Mouse (Mus musculus) common myeloid progenitor, adult 5-6 weeks (primary cell): ENCODE data around the gene Ntn1. TPM values are rescaled to one million over a fixed set of nuclear protein-coding genes. Genes with fewer than 3 reads are reported as not detected.

Experiments
- ATAC-seq: replicated peaks from 2 replicates; pipeline ENCODE4 v1.8.0; 2016; ENCODE audit warnings: low read depth, mild to moderate bottlenecking, moderate TSS enrichment, inconsistent platforms; ENCODE audit not compliant: poor library complexity, severe bottlenecking
- total RNA-seq: library from RNA; stranded (forward); fragments of 200-1000, 187-1606 nt; gene quantifications from 2 replicates; pipeline ENCODE4 v1.2.3, GENCODE M21; 2017

Ntn1 gene
- total RNA-seq, 1 experiment from 2014 or later, result not detected

- peak; percentile 23 for ATAC-seq
Measured at GRCm38 (mm10) chr11:68385021-68385821, 15.4 kb downstream of the Ntn1 start.

GRCm38 (mm10) chr11:68384592-68385020 is 16.0 kb downstream of the Ntn1 start:
- no peak for ATAC-seq

- ATAC-seq, result no peak
Measured at GRCm38 (mm10) chr11:68384131-68384530, 16.5 kb downstream of the Ntn1 start.

- ATAC-seq, result no peak
Measured at GRCm38 (mm10) chr11:68383519-68383918, 17.1 kb downstream of the Ntn1 start.

- ATAC-seq, result no peak
Measured at GRCm38 (mm10) chr11:68381833-68382232, 18.8 kb downstream of the Ntn1 start.

- no peak for ATAC-seq
Measured at GRCm38 (mm10) chr11:68381318-68381717, 19.3 kb downstream of the Ntn1 start.

GRCm38 (mm10) chr11:68378946-68379764 is 21.5 kb downstream of the Ntn1 start:
- ATAC-seq, result no peak

- no peak for ATAC-seq
Measured at GRCm38 (mm10) chr11:68378419-68378818, 22.2 kb downstream of the Ntn1 start.

- no peak for ATAC-seq
Measured at GRCm38 (mm10) chr11:68373105-68373504, 27.5 kb downstream of the Ntn1 start.

- ATAC-seq, result no peak
Measured at GRCm38 (mm10) chr11:68371609-68372008, 29.0 kb downstream of the Ntn1 start.

- ATAC-seq, result no peak
Measured at GRCm38 (mm10) chr11:68356901-68357300, 43.7 kb downstream of the Ntn1 start.

- ATAC-seq, result no peak
Measured at GRCm38 (mm10) chr11:68355561-68355960, 45.1 kb downstream of the Ntn1 start.

GRCm38 (mm10) chr11:68354848-68355247 is 45.8 kb downstream of the Ntn1 start:
- no peak for ATAC-seq

GRCm38 (mm10) chr11:68352236-68352635 is 48.4 kb downstream of the Ntn1 start:
- ATAC-seq, result no peak

GRCm38 (mm10) chr11:68348851-68349250 is 51.8 kb downstream of the Ntn1 start:
- no peak for ATAC-seq

GRCm38 (mm10) chr11:68348083-68348482 is 52.5 kb downstream of the Ntn1 start:
- no peak for ATAC-seq

GRCm38 (mm10) chr11:68347508-68347907 is 53.1 kb downstream of the Ntn1 start:
- ATAC-seq, result no peak

- ATAC-seq, result no peak
Measured at GRCm38 (mm10) chr11:68346099-68346498, 54.5 kb downstream of the Ntn1 start.

- no peak for ATAC-seq
Measured at GRCm38 (mm10) chr11:68344221-68344620, 56.4 kb downstream of the Ntn1 start.

GRCm38 (mm10) chr11:68342761-68343160 is 57.9 kb downstream of the Ntn1 start:
- no peak for ATAC-seq

- ATAC-seq, result no peak
Measured at GRCm38 (mm10) chr11:68342003-68342400, 58.6 kb downstream of the Ntn1 start.
